Mouse (Mus musculus): Measurements from ENCODE around the gene Bcor. TPM values are rescaled to one million over a fixed set of nuclear protein-coding genes. Genes with fewer than 3 reads are reported as not detected.
A peak's percentile ranks its signal among the peaks of the same experiment; 100 is the strongest.

Bcor gene
- polyA plus RNA-seq, 1 experiment from 2014 or later, result 17.5 TPM

- H3K27ac ChIP-seq (ENCODE audit: low read depth, low read length), result no peak overlapping the region
- DNase-seq (ENCODE audit: low spot score) (peak; percentile 73), ATAC-seq (peak; percentile 76)
- H3K9me3 ChIP-seq (replicated peaks; ENCODE audit: control insufficient read depth, low read length), result no peaks in the 10 kb centered on the region
- H3K9ac ChIP-seq (ENCODE audit: low read length), result no peak overlapping the region
- no peak overlapping the region for H3K4me3 ChIP-seq (ENCODE audit: low read depth, low read length)
- 0 out of 2 replicates have a peak, but pooled peaks cover 10% of the 10 kb centered on the region for H3K27me3 ChIP-seq (replicated peaks; ENCODE audit: control insufficient read depth, insufficient read depth, low read length)
- H3K36me3 ChIP-seq (ENCODE audit: control insufficient read depth, insufficient read depth, low read length), result no peaks in the 10 kb centered on the region
- peaks cover 3% of the 10 kb centered on the region for H3K4me1 ChIP-seq (ENCODE audit: control insufficient read depth, insufficient read depth, low read length)
- WGBS, result 13% methylated on average over 21 of the region's 21 CpGs
- H3K4me2 ChIP-seq (ENCODE audit: low read length), result peak overlapping the region; percentile 30
Measured at GRCm38 (mm10) chrX:12122594-12123331, 37.4 kb downstream of the Bcor start.

GRCm38 (mm10) chrX:12119476-12119875 lies 40.7 kb downstream of the Bcor start:
- Histone ChIP-seq H3K27me3 (replicated peaks; ENCODE audit: control insufficient read depth, insufficient read depth, low read length) (no peaks in the 10 kb centered on the region), H3K9me3 (replicated peaks; ENCODE audit: control insufficient read depth, low read length) (no peaks in the 10 kb centered on the region), H3K27ac (ENCODE audit: low read depth, low read length) (no peak overlapping the region), H3K4me3 (ENCODE audit: low read depth, low read length) (no peak overlapping the region), H3K4me2 (ENCODE audit: low read length) (no peak overlapping the region), H3K36me3 (ENCODE audit: control insufficient read depth, insufficient read depth, low read length) (no peaks in the 10 kb centered on the region), H3K9ac (ENCODE audit: low read length) (no peak overlapping the region), H3K4me1 (ENCODE audit: control insufficient read depth, insufficient read depth, low read length) (peaks cover 3% of the 10 kb centered on the region)
- 62% methylated on average over 1 of the region's 1 CpGs for WGBS
- DNase-seq (ENCODE audit: low spot score) (no peak), ATAC-seq (no peak)

- DNase-seq (ENCODE audit: low spot score) (no peak), ATAC-seq (no peak)
- no peaks in the 10 kb centered on the region for H3K4me1 ChIP-seq (ENCODE audit: control insufficient read depth, insufficient read depth, low read length)
- no peak overlapping the region for H3K4me3 ChIP-seq (ENCODE audit: low read depth, low read length)
- 30% methylated on average over 7 of the region's 7 CpGs for WGBS
- no peak overlapping the region for H3K9ac ChIP-seq (ENCODE audit: low read length)
- no peak overlapping the region for H3K4me2 ChIP-seq (ENCODE audit: low read length)
- H3K27ac ChIP-seq (ENCODE audit: low read depth, low read length), result no peak overlapping the region
- H3K27me3 ChIP-seq (replicated peaks; ENCODE audit: control insufficient read depth, insufficient read depth, low read length), result no peaks in the 10 kb centered on the region
- no peaks in the 10 kb centered on the region for H3K9me3 ChIP-seq (replicated peaks; ENCODE audit: control insufficient read depth, low read length)
- no peaks in the 10 kb centered on the region for H3K36me3 ChIP-seq (ENCODE audit: control insufficient read depth, insufficient read depth, low read length)
Measured at GRCm38 (mm10) chrX:12116128-12116527, 44.0 kb downstream of the Bcor start.

- Histone ChIP-seq H3K9me3 (replicated peaks; ENCODE audit: control insufficient read depth, low read length) (no peaks in the 10 kb centered on the region), H3K27ac (ENCODE audit: low read depth, low read length) (no peak overlapping the region), H3K27me3 (replicated peaks; ENCODE audit: control insufficient read depth, insufficient read depth, low read length) (no peaks in the 10 kb centered on the region), H3K4me2 (ENCODE audit: low read length) (no peak overlapping the region), H3K9ac (ENCODE audit: low read length) (no peak overlapping the region), H3K4me3 (ENCODE audit: low read depth, low read length) (no peak overlapping the region), H3K36me3 (ENCODE audit: control insufficient read depth, insufficient read depth, low read length) (no peaks in the 10 kb centered on the region), H3K4me1 (ENCODE audit: control insufficient read depth, insufficient read depth, low read length) (no peaks in the 10 kb centered on the region)
- DNase-seq (ENCODE audit: low spot score) (no peak), ATAC-seq (no peak)
- 83% methylated on average over 4 of the region's 4 CpGs for WGBS
Measured at GRCm38 (mm10) chrX:12112166-12112565, 48.0 kb downstream of the Bcor start.

- no peak overlapping the region for H3K9ac ChIP-seq (ENCODE audit: low read length)
- no peaks in the 10 kb centered on the region for H3K9me3 ChIP-seq (replicated peaks; ENCODE audit: control insufficient read depth, low read length)
- ATAC-seq, result no peak
- no peak overlapping the region for H3K4me2 ChIP-seq (ENCODE audit: low read length)
- WGBS, result 93% methylated on average over 6 of the region's 6 CpGs
- no peak for DNase-seq (ENCODE audit: low spot score)
- H3K36me3 ChIP-seq (ENCODE audit: control insufficient read depth, insufficient read depth, low read length), result no peaks in the 10 kb centered on the region
- H3K4me3 ChIP-seq (ENCODE audit: low read depth, low read length), result no peak overlapping the region
- H3K4me1 ChIP-seq (ENCODE audit: control insufficient read depth, insufficient read depth, low read length), result no peaks in the 10 kb centered on the region
- no peaks in the 10 kb centered on the region for H3K27me3 ChIP-seq (replicated peaks; ENCODE audit: control insufficient read depth, insufficient read depth, low read length)
- no peak overlapping the region for H3K27ac ChIP-seq (ENCODE audit: low read depth, low read length)
Measured at GRCm38 (mm10) chrX:12110518-12110917, 49.6 kb downstream of the Bcor start.

- H3K4me2 ChIP-seq (ENCODE audit: low read length), result no peak overlapping the region
- H3K9me3 ChIP-seq (replicated peaks; ENCODE audit: control insufficient read depth, low read length), result no peaks in the 10 kb centered on the region
- WGBS, result 81% methylated on average over 7 of the region's 7 CpGs
- no peaks in the 10 kb centered on the region for H3K27me3 ChIP-seq (replicated peaks; ENCODE audit: control insufficient read depth, insufficient read depth, low read length)
- H3K36me3 ChIP-seq (ENCODE audit: control insufficient read depth, insufficient read depth, low read length), result no peaks in the 10 kb centered on the region
- H3K9ac ChIP-seq (ENCODE audit: low read length), result no peak overlapping the region
- no peak overlapping the region for H3K27ac ChIP-seq (ENCODE audit: low read depth, low read length)
- no peak overlapping the region for H3K4me3 ChIP-seq (ENCODE audit: low read depth, low read length)
- no peaks in the 10 kb centered on the region for H3K4me1 ChIP-seq (ENCODE audit: control insufficient read depth, insufficient read depth, low read length)
- DNase-seq (ENCODE audit: low spot score), result no peak
- no peak for ATAC-seq
Measured at GRCm38 (mm10) chrX:12105358-12105757, 54.8 kb downstream of the Bcor start.

- no peaks in the 10 kb centered on the region for H3K27me3 ChIP-seq (replicated peaks; ENCODE audit: control insufficient read depth, insufficient read depth, low read length)
- ATAC-seq (no peak), DNase-seq (ENCODE audit: low spot score) (no peak)
- H3K4me1 ChIP-seq (ENCODE audit: control insufficient read depth, insufficient read depth, low read length), result no peaks in the 10 kb centered on the region; the same call in 1 of the 2 replicates
- H3K4me3 ChIP-seq (ENCODE audit: low read depth, low read length), result no peak overlapping the region
- H3K9me3 ChIP-seq (replicated peaks; ENCODE audit: control insufficient read depth, low read length), result no peaks in the 10 kb centered on the region
- no peak overlapping the region for H3K9ac ChIP-seq (ENCODE audit: low read length)
- WGBS, result 77% methylated on average over 12 of the region's 12 CpGs
- H3K4me2 ChIP-seq (ENCODE audit: low read length), result no peak overlapping the region
- H3K27ac ChIP-seq (ENCODE audit: low read depth, low read length), result no peak overlapping the region
- no peaks in the 10 kb centered on the region for H3K36me3 ChIP-seq (ENCODE audit: control insufficient read depth, insufficient read depth, low read length)
Measured at GRCm38 (mm10) chrX:12096783-12097526, 63.2 kb downstream of the Bcor start.

GRCm38 (mm10) chrX:12093371-12093770 lies 66.8 kb downstream of the Bcor start:
- Histone ChIP-seq H3K27me3 (replicated peaks; ENCODE audit: control insufficient read depth, insufficient read depth, low read length) (no peaks in the 10 kb centered on the region), H3K9ac (ENCODE audit: low read length) (no peak overlapping the region), H3K9me3 (replicated peaks; ENCODE audit: control insufficient read depth, low read length) (no peaks in the 10 kb centered on the region), H3K36me3 (ENCODE audit: control insufficient read depth, insufficient read depth, low read length) (no peaks in the 10 kb centered on the region), H3K27ac (ENCODE audit: low read depth, low read length) (no peak overlapping the region), H3K4me1 (ENCODE audit: control insufficient read depth, insufficient read depth, low read length) (peaks cover 16% of the 10 kb centered on the region), H3K4me2 (ENCODE audit: low read length) (no peak overlapping the region), H3K4me3 (ENCODE audit: low read depth, low read length) (no peak overlapping the region)
- WGBS, result 82% methylated on average over 4 of the region's 4 CpGs
- ATAC-seq, result no peak
- no peak for DNase-seq (ENCODE audit: low spot score)
